Mouse (Mus musculus) heart, postnatal 10 days (tissue): ENCODE data around the gene Rubcnl. TPM values are rescaled to one million over a fixed set of nuclear protein-coding genes. Genes with fewer than 3 reads are reported as not detected.

Experiments used
- DNase-seq, 2 experiments: peaks; one replicate each; pipeline ENCODE4 v3.0.0; 2021
- intact Hi-C: fragments of 180-260 bp; cut with DNase I; formaldehyde crosslinking; loops from one replicate; pipeline ENCODE4 v1.15.1; 2025
- total RNA-seq, 2 experiments: library from RNA; stranded (reverse); gene quantifications; 2 replicates each; pipeline ENCODE4 v1.2.3; 2021

The Rubcnl gene
- total RNA-seq, 2 experiments from 2014 or later = 0.69 to 1.2 TPM

DNA sequence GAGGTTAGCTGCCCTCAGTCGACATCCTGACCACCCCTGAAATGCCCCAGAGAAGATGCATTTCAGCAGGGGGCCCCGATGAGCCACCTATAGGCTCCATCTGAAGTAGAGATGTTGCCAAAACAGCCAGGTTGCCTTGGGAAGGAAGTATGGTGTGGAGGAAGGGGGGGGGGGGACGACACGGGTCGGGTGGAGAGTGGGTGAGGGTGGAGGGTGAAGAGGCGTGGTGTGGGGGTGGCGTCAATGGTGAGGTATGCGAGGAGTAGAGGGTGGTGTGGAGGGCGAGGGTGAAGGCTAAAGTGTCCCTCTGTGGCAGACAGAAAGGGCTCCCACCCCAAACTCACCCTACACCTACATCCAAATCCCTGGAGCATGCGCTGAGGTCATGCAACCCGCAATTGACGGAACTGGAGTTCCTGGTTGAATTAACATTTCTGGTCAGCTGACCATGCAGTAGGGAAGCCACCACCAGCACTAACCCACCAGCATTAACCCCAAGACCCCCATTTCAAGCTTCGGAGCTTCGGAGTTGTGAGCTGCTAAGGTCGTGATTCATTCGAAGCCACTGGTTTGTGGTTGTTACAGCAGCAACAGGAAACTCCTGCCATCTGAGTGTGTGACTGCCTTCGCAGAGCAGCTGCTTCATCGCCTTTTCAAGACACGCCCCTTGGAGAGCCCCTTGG lies 52.7 kb downstream of the Rubcnl start:
- DNase-seq = no peak
- intact Hi-C loops = no loop called here

DNA sequence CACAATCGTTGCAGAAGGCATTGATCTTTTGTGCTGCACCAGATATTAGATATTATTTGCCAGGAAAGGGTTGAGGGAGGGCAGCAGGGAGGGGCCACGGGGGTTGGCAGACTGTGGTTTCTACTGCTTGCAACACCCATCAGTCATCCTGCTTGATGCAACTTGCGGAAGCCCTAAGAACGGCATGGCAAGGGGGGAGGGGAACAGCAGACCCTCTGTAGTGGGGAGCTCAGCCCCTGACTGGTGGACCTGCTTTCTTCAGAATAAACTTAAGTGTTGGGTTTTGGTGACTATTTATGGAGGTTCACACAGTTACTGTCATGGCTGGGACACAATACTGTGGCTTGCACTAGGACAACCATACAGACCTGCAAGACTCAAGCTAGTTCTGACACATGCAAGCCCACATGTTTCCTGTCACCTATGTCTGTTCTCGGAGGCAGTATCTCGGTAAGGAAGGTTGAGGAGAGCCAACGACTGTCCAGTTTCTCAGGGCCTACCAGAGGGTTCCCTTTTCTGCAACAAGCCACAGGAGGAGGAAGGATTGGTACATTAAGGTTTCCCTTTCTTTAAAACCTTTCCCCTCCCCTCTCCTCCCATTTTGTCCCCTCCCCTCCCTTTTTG lies 53.6 kb downstream of the Rubcnl start:
- intact Hi-C loops = no loop called here
- DNase-seq = no peak

DNA sequence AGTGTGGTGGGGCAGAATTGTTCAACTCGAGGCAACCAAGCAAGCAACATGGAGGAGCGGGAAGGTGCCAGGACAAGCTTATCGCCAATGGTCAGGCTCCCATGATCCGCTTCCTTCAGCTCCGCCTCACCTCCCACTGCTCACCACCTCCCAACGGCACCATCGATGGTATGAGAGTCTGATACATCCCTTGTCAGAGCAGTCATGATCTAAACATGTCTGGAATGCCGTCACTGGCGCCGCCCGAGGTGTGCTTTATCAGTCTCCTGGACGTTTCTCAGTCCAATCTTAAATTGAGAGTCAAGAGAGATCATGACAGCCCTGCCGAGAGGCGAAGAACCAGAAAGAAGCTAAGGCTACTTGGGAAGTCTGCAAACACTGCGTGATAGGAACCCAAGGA lies 55.3 kb downstream of the Rubcnl start:
- no peak for DNase-seq
- intact Hi-C loops = no loop called here

DNA sequence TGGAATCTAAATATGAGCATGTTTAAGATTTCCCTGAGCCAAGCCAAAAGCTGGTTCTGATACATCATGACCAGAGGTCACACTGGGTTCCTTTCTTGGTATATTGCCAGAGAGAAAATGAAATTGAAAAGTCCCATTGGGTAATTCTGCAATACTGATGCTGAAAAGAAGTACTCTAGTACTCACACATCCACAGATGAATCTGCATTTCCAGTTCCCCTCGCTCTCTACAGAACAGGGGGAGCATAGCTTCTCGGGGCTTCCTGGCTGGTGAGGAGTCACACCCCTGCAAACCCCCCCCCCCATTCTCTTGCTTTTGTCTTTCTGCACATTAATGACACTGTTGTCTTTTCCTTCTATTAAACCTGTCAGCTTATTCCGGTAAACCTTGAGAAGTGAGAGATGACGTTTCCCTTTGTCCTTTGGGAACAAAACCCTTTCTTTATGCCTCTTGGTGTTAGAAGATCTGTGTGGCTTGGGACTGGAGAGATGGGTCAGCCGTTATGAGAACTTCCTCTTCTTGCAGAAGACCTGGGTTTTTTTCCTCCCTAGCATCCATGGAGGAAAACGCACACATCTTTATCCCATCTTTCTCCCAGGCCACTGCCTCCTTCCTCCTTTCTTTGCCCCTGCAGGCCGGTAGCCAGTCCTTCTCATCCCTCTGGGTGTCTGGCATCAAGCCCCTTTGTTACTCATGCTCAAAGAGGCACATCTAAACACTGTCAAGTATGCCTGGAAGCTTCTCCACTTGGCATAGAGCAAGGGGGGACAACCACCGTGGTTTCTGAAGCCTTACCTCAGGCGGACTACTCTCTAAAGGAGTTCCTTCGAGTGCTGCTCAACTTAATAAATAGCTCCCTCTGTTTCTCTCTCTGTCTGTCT lies 59.7 kb downstream of the Rubcnl start:
- intact Hi-C loops = no loop called here
- no peak for DNase-seq

DNA sequence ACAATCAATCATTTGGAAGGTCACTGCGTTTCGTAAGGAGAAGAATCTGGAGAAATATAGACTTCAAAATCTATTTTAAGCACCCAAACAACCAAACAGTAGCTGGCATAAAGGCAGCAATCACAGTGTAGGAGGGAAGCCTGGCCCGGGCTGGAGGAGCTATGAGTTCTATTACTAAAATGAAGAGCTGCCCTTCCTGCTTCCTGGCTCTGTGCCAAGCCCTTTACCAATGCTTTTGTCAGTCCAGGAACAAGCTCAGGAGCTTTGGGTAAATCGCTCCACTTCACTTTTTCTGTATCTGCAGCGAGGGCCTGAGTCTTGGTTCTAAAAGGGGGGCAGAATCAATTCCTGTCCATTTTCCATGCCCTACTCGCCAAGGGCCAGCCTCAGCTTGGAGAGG lies 62.1 kb downstream of the Rubcnl start:
- DNase-seq = no peak
- intact Hi-C loops = no loop called here

Other genes starting within 250 kb of the Rubcnl start
- 10 to 100 TPM; 19.6 to 20.5 TPM for gene Lrch1, start 68.2 kb upstream of the Rubcnl start, total RNA-seq
- gene Lrrc63, start 114.9 kb downstream of the Rubcnl start, total RNA-seq = not detected
- gene Lcp1, start 115.1 kb downstream of the Rubcnl start, total RNA-seq = 10 to 100 TPM; 17.1 to 18.5 TPM
- not detected for gene Cpb2, start 226.3 kb downstream of the Rubcnl start, total RNA-seq